Mouse (Mus musculus): ENCODE data around the gene Nol11.
"Not testable (repeated sequence)": the region's sequence is repeated elsewhere in the genome, so short reads cannot be mapped to it uniquely, and the experiment has no call there.

Gene Nol11

DNA sequence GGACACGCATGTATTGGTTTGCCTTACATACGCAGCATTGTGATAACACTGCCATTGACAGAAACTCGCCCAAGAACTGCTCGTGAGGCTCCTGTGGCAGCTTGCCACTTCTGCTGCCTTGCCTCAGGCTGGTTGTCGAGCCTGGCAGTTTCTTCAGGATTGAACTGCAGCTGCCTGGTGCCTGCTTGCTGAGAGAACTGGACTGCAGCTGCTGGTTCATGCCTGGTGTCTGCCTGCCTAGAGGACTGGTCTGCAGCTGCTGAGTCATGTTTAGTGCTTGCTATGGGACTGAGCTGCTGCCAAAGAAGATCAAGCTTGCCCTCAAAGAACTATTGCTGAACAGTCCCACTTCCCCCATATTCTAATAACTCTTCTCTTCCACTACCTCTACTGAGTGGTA, 33.9 kb downstream of the Nol11 start:
- no peak for DNase-seq (ENCODE audit: low spot score)

- no peak for DNase-seq (ENCODE audit: low spot score)
Measured at GRCm38 (mm10) chr11:107154431-107154830, 34.8 kb downstream of the Nol11 start.

- DNase-seq (ENCODE audit: low spot score), result no peak
Measured at GRCm38 (mm10) chr11:107153645-107154044, 35.5 kb downstream of the Nol11 start.

DNA sequence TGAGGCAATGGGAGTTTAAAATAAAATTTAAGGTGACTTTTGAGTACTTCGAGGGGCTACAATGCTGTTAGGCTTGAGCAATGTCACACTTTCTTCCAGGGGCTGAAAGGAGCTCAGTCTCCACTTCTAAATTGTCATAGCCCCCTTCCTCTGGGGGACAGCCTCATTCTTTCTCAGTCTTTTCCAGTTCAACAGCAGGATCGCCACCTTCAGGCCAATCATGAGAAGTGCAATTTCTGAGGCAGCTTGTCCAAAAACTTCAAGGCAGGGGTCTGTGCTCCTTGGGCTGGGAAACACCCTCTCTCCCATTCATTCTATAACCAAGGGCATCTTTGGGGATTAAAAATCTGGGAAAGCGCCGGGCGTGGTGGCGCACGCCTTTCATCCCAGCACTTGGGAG, 37.4 kb downstream of the Nol11 start:
- peak; percentile 31 for DNase-seq (ENCODE audit: low spot score)

GRCm38 (mm10) chr11:107143956-107144355, 45.2 kb downstream of the Nol11 start:
- DNase-seq (ENCODE audit: low spot score), result not testable (repeated sequence)

DNA sequence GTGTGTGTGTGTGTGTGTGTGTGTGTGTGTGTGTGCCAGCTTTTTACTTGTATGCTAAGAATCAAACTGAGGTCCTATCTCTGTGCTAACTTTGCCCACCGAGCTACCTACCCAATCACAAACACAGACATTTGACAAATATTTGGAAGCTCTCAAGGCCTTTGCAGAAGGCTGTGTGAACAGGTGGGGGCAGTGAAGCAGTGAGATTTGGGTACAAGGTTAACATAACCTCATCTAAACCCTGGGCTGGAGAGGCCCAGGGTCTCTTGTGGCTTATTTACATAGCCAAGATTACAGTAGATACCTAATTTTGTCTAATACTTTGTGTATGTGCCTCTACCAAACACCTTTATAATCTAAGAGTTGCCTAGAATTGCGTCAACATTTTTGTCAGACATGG, 46.8 kb downstream of the Nol11 start:
- no peak for DNase-seq (ENCODE audit: low spot score)

DNA sequence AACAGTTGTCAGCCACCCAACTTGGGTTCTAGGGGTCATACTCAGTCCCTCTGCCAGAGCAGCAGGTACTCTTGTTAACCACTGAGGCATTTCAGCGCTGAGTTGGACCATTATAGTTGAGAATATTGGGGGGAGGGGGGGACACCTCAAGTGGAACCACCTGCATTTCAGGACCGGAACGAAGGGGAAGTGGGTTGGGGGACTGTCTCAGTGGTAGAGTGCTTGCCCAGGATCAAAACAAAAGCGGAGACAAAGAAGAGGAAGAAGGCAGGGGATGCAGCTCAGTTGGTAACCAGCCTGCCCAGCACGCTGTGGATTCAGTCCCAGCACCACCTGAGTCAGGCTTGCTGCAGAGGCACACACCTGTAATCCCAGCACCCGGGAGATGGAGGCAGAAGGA, 48.4 kb downstream of the Nol11 start:
- DNase-seq (ENCODE audit: low spot score), result no peak

DNA sequence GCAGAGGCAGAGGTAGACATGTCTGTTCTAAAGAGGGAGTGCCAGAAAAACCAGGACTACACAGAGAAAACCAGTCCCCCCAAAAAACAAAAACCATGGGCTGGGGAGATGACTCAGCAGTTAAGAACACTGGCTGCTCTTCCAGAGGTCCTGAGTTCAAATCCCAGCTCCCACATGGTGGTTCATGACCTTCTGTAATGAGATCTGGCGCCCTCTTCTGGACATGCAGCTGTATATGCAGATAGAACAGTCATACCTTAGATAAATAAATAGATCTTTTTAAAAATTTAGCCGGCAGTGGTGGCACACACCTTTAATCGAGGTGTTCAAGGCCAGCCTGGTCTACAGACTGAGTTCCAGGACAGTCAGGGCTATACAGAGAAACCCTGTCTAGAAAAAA, 50.5 kb downstream of the Nol11 start:
- DNase-seq (ENCODE audit: low spot score), result peak; percentile 44

GRCm38 (mm10) chr11:107137593-107137992, 51.6 kb downstream of the Nol11 start:
- DNase-seq (ENCODE audit: low spot score), result no peak

DNA sequence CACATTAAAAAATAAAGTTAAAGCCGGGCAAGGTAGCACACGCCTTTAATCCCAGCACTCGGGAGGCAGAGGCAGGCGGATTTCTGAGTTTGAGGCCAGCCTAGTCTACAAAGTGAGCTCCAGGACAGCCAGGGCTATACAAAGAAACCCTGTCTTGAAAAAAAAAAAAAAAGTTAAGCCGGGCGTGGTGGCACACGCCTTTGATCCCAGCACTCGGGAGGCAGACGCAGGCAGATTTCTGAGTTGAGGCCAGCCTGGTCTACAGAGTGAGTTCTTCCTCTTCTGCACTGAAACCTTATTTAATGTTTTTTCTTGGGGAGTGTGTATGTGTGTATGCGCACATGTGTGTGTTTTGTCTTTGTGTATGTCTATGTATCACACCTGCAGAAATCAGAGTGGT, 52.7 kb downstream of the Nol11 start:
- not testable (repeated sequence) for DNase-seq (ENCODE audit: low spot score)

DNA sequence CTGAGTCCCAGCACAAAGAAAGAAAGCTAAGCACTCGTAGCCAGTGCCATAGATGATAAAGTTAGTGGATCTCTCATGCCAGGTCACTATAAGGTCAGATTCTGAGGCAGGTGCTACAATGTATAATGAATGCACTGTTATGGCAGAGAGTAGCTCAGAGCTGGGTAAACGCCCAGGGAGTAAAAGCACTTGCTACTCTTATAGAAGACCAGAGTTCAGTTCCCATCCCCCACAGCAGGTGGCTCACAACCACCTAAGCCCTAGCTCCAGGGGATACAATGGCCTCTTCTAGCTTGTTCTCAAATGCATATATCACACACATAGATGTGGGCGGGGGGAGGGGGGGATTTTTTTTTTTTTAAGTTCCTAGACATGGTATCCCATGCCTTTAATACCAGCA, 53.4 kb downstream of the Nol11 start:
- DNase-seq (ENCODE audit: low spot score), result peak; percentile 79

GRCm38 (mm10) chr11:107132426-107132825, 56.8 kb downstream of the Nol11 start:
- no peak for DNase-seq (ENCODE audit: low spot score)

- peak; percentile 92 for DNase-seq (ENCODE audit: low spot score)
Measured at GRCm38 (mm10) chr11:107131749-107132421, 57.3 kb downstream of the Nol11 start, which contains the start of gene Bptf. Gene Bptf, minus strand, starts transcription at chr11:107132127.

DNA sequence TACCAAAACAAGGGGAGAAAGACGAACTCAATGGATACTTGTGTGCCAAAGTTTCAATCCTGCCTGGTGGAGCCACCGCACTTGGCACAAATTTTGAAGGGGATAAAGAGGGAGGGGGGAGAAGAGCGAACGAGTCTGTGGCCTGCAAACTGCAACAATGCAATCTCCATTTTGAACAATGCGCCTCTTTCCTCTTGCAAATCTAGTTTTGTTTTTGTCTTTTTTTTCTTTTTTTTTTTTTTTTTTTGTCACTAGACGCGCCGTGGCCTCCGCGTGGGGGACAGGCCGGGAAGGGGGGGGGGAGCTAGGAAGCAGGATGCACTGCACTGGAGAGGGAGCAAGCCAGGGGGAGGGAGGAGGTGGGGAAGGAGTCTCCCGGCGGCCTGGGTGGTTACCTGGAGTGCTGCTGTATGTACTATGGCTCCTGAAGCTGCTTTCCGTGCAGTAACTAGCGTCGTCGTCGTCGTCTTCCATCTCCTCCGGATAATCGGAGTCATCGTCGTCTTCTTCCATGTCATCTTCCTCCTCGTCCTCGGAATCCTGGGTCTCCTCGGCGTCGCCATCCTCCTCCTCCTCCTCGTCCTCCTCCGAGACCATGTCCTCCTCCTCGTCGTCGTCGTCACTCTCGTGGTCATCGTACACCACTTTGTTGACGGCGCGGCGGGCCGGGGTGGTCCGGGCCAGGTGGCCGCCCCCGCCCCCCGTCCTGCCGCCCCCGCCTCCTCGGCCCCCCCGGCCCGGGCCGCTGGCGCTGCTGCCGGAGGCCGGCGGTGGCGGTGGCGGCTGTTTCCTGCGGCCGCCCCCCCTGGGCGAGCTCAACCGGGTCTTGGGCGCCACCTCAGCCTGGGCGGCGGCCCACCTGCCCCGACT, 58.1 kb downstream of the Nol11 start:
- peak; percentile 73 for DNase-seq (ENCODE audit: low spot score)

GRCm38 (mm10) chr11:107130221-107130788, 58.9 kb downstream of the Nol11 start:
- no peak for DNase-seq (ENCODE audit: low spot score)

GRCm38 (mm10) chr11:107129641-107130040, 59.5 kb downstream of the Nol11 start:
- DNase-seq (ENCODE audit: low spot score), result no peak

DNA sequence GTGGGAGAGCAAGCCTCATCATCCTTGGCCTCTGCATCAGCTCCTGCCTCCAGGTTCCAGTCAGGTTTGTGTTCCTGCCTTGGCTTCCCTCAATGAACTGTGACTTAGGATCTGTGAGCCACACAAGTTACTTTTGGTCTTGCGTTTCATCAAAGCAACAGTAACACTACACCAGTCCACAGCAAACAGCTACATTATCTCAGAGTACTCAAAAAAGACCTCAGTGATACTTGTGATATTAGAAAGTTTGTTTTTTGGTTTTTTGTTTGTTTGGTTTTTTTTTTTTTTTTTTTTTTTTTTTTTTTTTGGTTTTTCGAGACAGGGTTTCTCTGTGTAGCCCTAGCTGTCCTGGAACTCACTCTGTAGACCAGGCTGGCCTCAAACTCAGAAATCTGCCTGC, 62.5 kb downstream of the Nol11 start:
- DNase-seq (ENCODE audit: low spot score), result not testable (repeated sequence)

GRCm38 (mm10) chr11:107125011-107125410, 64.2 kb downstream of the Nol11 start:
- no peak for DNase-seq (ENCODE audit: low spot score)

- DNase-seq (ENCODE audit: low spot score), result peak; percentile 38
Measured at GRCm38 (mm10) chr11:107124327-107124731, 64.9 kb downstream of the Nol11 start.

GRCm38 (mm10) chr11:107117789-107118188, 71.4 kb downstream of the Nol11 start:
- no peak for DNase-seq (ENCODE audit: low spot score)

All from testis, postnatal 14 days (tissue).